Mouse (Mus musculus) NIH3T3 (cell line): ENCODE measurements at regions not wholly inside any gene's neighbourhood (a gene's known extent, or its start where the extent isn't known, plus 50 kb on each side); places are given as distances from the start of the nearest gene placed in this dataset.
A peak's percentile ranks its signal among the peaks of the same experiment; 100 is the strongest.

Experiments
- DNase-seq: peaks from one replicate; pipeline ENCODE4 v3.0.0-alpha.2; 2012; ENCODE audit warnings: low read depth

DNA sequence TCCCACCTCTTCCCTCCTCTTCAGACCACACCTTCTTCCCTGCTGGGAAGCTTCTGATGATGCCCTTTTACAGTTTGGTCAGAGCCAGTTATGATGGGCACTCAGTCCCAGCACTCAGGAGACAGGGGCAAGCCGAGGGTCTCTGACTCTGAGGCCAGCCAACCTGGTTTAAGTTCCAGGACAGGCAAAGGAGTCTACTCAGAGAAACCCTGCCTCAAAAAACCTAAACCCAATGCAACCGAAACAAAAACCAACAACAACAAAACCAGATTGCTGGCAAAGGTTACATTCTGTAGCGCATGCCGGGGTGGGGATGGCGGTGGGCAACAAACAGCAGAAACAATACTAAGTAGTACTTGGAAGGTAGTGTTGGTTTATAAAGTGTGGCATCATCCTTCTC lies 260.2 kb downstream of the Cog6 start:
- no peak for DNase-seq

DNA sequence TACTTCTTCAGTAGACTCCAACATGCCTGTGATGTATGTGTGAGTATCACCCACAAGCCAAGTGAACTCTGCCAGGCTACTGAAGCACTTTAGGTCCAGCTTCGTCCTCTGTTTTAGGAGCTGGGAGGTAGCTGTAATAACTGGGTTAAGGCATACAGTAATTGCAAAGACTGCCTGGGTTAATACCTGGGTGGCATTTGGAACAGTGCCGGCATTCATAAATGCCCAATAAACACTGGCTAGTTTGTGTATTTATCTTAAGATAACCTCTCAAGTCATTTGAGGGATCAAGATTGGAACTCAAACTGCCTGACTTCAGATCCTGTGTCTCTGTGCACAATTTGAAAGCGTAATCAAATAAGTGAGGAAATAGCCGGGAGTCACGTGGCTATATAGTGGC lies 261.0 kb downstream of the Cog6 start:
- no peak for DNase-seq

DNA sequence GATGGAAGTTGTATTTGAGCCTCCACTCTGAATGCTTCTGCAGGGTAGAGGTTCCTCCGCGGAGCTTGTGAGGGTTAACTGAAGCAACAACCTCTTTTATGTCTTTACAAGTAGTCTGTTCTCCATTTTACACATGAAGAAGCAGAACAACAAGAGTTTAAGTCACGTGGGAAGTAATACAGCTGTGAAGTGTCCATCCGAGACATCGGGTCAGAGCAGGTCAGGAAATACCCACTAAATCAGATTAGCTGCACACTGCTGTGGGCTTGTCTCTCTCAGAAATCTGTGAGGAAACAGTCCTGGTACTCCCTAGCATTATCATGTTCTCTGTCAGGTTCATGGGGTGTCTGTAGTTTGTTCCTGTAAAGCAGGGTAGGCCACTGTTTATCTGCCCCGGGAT lies 262.1 kb downstream of the Cog6 start:
- no peak for DNase-seq

DNA sequence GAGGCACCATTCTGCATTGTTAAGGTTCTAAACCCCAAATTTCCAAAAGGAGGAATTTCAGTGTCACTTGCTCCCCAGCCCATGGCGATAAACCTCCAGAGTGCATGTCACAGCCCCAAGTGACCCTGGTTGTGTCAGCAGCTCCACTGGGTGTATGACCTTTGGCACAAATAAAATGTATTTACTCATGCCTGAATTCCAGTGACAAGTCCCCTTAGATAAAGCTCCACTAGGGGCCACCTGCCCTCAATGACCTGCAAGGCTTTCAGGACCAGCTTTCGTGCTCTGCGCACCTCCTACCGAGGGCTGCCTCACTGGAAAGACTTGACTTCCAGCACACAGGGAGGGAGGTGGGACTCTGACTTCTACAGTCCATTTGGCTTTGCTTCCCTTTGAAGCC lies 262.6 kb downstream of the Cog6 start:
- no peak for DNase-seq

DNA sequence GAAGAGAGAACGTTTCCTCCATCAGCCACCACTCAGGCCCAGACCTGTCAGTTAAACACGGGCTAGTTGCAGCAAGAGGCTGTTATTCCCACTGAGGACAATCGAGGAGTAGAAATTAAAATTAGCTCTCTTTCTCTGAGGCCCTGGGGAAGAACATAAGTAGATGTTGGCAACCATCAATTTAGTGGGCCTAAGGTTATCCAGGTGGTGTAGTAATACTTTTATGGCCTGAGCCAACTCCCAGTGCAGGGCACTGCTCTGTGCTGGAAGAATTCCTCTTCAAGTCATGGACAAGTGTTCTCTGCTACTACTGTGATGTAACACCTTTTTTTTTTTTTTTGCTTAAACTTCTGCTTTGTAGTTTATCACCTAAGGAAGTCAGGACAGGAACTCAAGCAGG lies 270.1 kb downstream of the Cog6 start:
- no peak for DNase-seq

DNA sequence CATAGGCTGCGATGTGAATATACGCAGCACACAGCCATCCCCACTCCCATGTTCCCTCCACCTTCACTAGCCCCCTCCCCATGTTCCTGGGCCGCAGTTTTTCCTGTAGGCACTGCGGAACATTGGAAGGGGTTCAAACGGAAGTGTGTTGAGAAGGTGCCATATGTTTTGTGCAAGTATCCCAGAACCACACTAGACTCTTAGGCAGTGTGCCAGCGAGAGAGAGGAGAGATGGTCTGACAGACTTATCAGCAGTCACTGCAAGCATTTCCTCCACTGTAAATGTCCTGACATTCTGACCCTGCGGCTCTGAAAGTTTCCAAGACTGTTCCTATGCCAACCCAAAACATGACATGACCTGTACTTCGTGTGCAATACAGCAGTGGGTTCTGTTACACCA lies 272.7 kb downstream of the Cog6 start:
- no peak for DNase-seq

DNA sequence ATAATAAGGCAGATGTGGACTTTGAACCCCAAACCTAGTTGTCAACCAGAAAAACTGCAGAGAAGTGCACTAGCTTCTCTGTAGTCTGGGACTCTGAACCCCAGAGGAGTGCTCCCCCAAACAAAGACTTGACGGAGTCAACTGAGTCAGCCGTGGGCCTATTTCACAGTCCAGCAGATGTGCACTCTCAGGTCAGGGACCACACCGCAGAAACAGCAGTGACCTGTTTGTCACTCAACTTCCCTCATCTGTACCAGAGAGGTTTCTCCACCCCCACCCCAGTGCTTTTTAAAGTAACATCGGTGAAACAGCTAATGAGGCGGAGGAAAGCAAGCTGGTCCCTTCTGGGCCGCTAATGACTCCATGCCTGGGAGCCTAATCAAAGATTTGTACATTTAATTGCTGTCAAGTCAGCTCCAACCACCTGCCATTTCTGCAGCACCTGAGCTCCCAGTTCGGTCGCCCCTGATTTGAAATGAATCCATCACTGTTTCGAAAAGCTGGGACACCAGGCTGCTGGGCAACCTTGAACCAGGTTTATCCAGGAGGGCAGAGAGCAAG lies 276.5 kb downstream of the Cog6 start:
- DNase-seq: no peak

DNA sequence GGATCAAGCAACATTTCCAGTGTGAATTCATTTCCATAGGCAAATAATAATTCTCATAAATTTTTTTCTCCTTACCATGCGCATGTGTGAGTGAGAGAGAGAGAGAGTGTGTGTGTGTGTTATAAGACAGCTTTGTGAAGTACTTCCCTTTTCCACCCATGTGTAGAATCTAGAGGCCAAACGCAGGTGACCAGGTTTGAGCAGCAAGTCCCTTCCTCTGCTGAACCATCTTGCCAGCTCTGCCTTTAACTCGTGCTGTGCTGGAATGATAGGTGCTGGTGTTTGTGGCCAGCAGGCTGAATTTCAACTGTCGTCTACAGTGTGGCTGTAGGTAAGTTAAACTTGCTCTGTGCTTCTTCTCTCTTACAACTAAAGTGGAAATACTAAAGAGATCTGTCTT lies 277.5 kb downstream of the Cog6 start:
- no peak for DNase-seq

DNA sequence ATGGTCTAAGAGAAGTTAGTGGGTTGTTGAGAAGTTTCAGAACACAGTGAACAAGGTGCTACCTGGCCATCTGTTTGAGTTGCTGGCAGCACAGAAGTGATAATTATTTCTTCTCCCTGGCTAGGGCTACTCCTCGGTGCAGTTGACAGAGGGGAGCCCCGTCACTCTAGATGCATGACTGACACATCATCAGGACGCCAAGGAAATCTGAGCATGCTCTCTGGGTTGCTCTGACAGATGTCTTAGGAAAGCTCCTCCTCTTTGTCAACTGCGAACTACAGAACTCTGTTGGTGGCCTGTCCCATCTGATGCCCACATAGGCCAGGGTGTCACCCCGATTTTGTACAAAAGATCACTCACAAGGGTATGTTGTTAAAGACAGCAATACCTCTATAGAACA lies 278.7 kb downstream of the Cog6 start:
- no peak for DNase-seq

DNA sequence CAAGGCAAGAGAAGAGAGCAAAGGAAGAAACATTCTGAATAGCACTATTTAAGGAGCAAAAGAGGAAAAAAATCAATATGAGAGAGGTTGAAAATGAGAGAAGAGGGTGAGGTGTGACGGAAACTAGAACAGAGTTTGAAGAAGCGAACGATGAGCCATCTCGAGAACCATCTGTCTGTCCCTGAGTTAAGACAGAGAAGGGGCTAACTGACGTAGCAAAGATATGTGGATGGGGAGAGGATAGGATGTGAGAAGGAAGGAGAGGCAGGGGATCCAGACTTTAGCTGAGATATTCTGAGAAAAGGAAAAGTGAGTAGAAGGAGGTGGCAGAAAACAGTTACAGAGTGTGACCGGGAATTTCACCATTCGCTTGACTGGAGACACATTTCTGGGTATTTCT lies 281.1 kb downstream of the Cog6 start:
- no peak for DNase-seq

DNA sequence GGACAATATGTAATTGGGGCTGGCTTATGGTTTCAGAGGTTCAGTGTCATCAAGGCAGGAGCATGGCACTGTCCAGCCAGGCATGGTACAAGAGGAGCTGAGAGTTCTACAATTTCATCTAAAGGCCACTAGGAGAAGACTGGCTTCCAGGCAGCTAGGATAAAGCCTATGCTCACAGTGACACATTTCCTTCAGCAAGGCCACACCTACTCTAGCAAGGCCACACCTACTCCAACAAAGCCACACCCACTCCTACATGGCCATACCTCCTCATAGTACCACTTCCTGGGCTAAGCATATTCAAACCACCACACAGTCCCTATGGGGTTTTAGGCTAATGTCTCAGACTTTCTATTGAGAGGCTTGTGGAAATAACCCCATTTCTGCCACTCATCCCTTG lies 285.1 kb downstream of the Cog6 start:
- no peak for DNase-seq

DNA sequence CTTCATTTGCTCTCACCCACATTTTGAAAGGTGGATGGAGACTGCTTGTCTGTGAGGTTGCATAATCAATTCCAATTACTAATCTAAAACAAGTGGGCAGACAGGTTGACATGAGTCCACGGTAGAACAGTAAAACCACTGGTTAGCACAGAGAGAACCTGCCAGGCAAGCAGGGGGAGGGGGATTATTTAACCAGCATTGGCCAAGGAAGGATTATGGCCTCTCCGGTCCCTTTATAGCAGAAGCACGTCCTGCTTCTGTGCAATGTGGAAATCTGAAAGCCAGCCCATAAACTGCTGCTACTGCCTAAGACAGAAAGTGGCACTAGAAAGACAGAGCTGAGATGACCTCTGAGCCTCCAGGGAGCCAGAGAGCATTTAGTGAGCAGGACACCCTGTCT lies 285.5 kb downstream of the Cog6 start:
- no peak for DNase-seq

DNA sequence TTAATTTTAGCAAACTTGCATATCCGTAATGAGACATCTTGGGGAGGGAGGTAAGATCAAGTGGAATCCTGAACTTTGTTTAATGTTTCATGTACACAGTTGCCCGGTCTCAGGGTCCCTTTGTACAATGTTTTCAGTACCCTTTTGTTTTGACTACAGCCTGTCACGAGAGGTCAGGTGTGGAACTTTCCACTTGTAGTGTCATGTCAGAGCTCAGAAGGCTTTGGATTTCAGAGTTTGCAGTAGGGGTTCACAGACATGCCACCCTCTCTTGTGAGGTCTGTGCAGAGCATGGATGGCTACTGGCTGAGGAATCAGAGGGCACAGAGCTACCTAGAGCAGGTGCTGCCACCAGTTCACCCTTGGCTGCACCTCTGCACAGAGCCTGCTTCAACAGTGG lies 287.3 kb downstream of the Cog6 start:
- DNase-seq: no peak

DNA sequence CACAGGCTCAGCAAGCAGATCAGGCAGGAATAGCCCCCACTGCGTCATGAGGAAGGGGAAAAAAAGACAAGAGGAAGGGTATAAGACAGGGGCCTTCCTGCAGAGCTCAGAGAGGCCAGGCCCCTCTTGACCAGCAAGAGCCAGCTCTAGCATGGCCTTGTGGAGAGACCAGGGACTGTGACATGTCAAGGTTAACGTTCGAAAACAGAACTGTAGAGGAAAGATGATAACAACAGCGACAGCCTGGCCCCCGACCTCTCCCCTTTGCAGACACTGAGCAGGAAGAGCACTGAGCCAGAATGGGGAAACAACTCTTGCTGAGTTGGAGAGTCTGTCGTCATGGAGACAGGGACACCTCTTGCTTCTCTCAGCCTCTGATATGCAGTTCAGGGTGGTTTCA lies 288.2 kb downstream of the Cog6 start:
- no peak for DNase-seq

DNA sequence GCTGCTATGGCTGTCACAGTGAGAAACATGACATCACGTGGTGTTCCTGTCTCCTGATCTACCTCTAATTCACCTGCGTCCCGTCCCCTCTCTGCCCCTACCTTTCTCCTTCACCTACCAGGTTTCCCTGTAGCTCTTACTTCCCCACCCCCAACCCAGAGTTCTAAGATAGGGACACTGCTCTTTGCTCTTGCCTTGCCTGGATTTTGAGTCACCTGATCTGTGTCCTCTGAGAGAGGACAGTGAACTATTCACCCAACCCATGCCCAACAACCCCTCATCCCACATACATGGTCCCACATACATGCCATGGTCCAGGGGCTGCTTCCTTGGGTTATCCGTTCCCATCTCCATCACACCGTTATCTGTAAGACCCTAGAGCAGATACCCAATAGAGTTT lies 288.6 kb downstream of the Cog6 start:
- no peak for DNase-seq

DNA sequence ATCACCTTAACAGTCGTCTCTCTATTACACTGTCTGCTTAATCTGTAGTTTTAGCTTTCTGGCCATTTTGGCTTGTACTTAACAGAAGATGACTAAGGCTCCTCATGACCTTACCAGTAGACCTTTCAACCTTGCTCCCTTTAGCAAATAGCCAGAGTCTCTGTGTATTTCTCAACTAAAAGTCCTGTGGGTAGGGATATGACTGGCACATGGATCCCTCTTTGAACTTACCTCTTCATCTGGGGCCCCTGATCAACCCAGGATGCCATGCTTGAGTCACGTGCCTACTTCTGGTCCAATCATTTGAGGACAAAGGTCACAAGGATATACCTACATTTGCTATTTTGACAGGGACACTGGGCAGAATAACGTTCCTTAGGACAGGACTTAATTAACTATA lies 292.7 kb downstream of the Cog6 start:
- no peak for DNase-seq

DNA sequence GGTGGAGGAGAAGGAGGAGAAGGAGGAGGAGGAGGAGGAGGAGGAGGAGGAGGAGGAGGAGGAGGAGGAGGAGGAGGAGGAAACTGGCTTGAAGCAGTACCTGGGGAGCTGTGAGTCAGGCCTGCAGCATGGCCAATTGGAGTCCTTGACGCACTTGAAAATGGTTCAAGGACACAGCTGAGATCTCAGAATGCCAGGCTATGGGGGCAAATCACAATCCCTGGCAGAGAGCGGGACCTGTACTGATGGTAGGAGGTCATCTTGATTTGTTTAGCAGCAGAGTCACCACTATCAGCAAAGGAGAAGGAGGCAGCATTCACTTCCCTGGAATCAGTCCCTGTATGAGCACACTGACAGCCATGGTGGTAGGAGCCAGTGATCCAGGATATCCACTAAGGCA lies 294.1 kb downstream of the Cog6 start:
- DNase-seq: no peak

DNA sequence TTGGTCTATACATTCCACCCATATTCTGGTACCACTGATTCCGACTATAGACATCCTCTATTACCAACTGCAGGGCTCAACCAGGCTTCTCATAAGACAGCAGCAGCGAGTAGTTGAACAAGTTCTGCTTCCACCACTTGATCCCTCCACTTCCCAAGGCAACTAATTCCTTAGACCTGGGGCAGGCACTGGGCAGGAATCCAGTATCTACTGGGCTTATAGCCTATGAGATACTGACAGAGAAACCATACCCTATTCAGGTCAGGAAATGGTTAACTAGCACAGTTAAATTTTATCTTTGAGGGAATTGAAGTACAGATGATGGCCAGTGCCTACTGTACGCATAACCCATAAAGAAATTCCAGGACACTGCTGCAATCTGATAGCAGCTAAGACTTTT lies 297.9 kb downstream of the Cog6 start:
- no peak for DNase-seq

DNA sequence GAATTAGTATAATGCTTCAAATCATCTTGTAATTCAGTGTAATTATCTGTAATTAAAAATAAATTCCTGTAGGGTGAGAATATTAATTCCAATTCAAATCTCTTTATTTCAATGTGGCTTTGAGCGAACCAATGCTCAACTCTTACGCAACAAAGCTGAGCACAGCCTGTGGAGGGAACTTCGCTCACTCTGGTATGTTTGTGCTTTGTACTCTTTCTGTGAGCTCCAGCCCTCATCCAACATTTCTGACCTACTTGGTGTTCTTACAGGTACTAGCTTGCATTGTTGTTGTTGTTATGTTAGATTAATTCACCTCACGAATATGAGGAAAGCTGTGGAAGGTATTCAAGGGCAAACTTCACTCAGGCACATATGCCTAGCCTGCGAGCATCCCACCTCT lies 299.7 kb downstream of the Cog6 start:
- DNase-seq: no peak

DNA sequence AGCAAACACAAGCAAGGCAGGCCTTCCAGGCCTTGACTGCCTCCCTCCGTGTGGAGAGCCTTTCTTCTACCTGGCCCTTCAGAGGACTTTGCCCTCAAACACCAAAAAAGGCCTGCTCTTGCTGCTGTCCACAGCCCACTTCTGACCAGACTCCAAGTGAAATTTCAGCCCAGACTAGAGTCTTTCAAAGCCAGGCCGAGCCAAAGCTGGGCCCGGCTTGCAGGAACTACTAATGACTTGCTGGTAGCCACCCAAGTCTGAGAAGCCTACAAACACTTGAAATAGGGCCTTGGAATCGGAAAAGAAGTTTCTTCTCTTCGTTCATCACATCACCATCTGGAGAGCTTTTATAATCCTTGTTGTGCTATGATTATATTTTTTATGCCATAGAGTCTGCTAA lies 304.9 kb downstream of the Cog6 start:
- DNase-seq: no peak

DNA sequence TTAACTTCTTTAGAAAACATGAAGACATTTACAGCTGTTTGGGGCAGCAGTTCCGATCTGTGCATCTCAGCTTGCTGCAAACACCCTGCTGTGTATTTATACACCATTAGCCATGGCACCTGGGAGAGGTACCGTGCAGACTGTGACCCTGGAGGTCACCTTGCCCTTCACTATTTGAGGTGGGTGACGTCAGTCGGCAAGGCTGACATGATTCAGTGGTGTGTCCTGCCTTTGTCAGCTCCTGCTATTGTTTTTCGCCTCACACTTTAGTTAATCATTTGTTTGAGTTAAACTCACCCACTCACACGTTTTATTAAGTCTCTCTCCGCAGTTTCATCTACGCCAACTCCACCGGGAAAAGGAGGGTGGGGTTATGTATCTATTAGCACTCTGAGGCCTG lies 305.9 kb downstream of the Cog6 start:
- DNase-seq: no peak

DNA sequence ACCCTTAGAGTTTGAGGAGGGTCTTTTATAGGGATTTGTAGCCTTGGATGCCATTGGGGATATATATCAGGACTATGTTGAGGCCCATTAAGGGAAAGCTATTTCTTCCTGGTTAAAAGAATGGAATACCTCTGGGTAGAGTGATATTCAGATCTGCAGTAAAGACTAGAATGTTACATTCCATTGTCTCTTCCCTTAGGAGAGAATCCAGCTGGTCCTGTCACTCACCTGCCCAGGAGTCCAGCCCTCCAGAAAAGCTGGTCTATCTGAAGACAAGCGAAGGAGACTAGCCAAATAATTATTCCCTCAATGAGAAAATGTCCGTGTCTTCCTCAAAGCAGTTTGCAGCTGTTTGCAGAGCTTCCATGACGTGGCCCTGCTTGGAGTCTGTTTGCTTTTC lies 308.3 kb downstream of the Cog6 start:
- no peak for DNase-seq

DNA sequence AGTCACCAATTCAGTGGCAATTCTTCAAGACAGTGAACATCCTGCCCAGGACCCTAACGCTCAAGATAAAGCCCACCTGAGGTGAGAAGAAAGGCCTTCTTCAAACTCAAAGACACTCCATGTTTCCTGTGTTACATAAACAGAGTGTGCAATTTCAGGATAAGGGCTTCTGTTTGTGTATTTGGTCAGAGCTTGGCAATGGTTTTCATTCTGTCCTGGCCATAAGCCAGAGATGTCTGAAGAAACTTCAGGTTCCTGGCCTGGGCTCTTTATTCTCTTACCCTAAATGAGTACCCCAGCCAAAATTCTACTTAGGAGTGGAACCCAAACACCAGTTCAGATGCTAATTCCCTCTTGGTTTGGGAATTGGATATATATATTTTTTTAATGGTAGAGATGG lies 308.7 kb downstream of the Cog6 start:
- DNase-seq: peak; percentile 5

DNA sequence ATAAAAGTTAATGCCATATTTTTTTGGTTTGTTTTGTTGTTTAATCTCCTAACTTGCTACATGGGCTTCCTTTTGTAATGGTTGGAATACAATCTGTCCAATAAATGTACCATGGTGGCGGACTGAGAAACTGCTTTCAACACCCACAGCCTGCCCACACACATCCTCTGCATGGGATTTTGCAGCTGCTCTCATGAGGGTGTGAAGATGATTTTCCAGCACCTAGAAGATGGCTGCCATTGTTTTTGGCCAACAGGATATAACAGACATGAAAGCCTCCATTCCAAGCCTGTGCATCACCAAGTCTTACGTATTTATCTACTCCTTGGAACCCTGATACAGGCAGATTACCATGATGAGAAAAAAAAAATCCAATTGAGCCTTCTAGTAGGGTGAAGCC lies 310.4 kb downstream of the Cog6 start:
- DNase-seq: no peak

DNA sequence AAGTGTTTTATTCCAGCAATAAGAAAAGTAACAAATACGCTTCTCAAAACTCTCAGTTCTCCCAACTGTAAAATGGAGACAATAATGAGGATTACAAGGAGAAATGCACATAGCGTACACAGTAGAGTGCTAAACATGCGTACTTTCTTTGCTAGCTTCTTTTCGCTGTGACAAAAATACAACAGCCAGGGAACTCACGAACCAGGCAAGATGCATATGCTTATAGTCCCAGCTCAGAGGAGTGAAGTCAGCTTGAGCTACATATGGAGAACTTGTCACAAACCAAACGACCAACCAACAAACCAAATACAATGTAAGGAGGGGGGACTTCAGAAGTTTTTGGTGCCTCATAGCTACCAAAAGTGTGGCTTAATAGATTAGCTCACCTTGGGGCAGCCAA lies 313.3 kb downstream of the Cog6 start:
- DNase-seq: no peak
